Mouse (Mus musculus) small intestine, adult 2 months (tissue): Measurements from ENCODE around the gene Wwox. TPM values are rescaled to one million over a fixed set of nuclear protein-coding genes. Genes with fewer than 3 reads are reported as not detected.

Source experiments
- H3K27ac ChIP-seq: fragments of 200-500 bp; 2 replicates; pipeline ENCODE4 v1.5.1; 2012; ENCODE audit warnings: low read depth, low read length, control low read depth, inconsistent platforms; ENCODE audit not compliant: insufficient read depth
- H3K27me3 ChIP-seq: fragments of 200-500 bp; 2 replicates; pipeline ENCODE4 v1.6.1; 2012; ENCODE audit warnings: mild to moderate bottlenecking, moderate library complexity, low read length, inconsistent platforms; ENCODE audit not compliant: control insufficient read depth, insufficient read depth
- H3K36me3 ChIP-seq: fragments of 200-500 bp; 2 replicates; pipeline ENCODE4 v1.6.1; 2012; ENCODE audit warnings: mild to moderate bottlenecking, low read length, control low read depth, inconsistent platforms; ENCODE audit not compliant: control insufficient read depth, insufficient read depth
- H3K4me1 ChIP-seq: fragments of 200-500 bp; 2 replicates; pipeline ENCODE4 v1.6.1; 2012; ENCODE audit warnings: low read length, inconsistent platforms, mixed read lengths; ENCODE audit not compliant: control insufficient read depth, insufficient read depth, insufficient read length
- H3K4me3 ChIP-seq: fragments of 200-500 bp; 2 replicates; pipeline ENCODE4 v1.5.1; 2012; ENCODE audit warnings: low read depth, mild to moderate bottlenecking, control low read depth, inconsistent platforms, low read length, moderate library complexity
- CTCF ChIP-seq: fragments of 200-500 bp; IDR thresholded peaks from 2 replicates; pipeline ENCODE4 v1.5.1; 2012; ENCODE audit warnings: low read depth, mild to moderate bottlenecking, control low read depth, inconsistent platforms, low read length, moderate library complexity, mixed read lengths; ENCODE audit not compliant: insufficient replicate concordance, insufficient read length; ENCODE audit errors: extremely low read depth
- POLR2A ChIP-seq: fragments of 200-500 bp; IDR thresholded peaks from 2 replicates; pipeline ENCODE4 v1.6.1; 2012; ENCODE audit warnings: low read depth, mild to moderate bottlenecking, control low read depth, inconsistent platforms, low read length, moderate library complexity
- WGBS: fragments of 180-500 bp; shearing (Covaris S2); methylation state at CpG from one replicate; pipeline ENCODE4 v1.1.7; 2018; 5-methylcytosine and 5-hydroxymethylcytosine counted together
- polyA plus RNA-seq: library from polyadenylated mRNA; depleted of rRNA; stranded (reverse); fragments of >200 nt; gene quantifications from 2 replicates; pipeline ENCODE4 v1.2.3, GENCODE M21; 2012

Wwox gene
- polyA plus RNA-seq, 1 experiment = 6.0 TPM

- peaks cover 2% of the 10 kb centered on the region; the same call in 1 of the 2 replicates for H3K4me1 ChIP-seq
- no peak for TF ChIP-seq CTCF
- no peak for TF ChIP-seq POLR2A
- no peak overlapping the region for H3K27ac ChIP-seq
- WGBS = 82% methylated on average over 9 of the region's 9 CpGs
- no peak overlapping the region for H3K4me3 ChIP-seq
- no peaks in the 10 kb centered on the region; the same call in 1 of the 2 replicates for H3K27me3 ChIP-seq
- no peaks in the 10 kb centered on the region for H3K36me3 ChIP-seq
These were observed 707.6 kb downstream of the Wwox start for GRCm38 (mm10) chr8:115147006-115147405.

DNA sequence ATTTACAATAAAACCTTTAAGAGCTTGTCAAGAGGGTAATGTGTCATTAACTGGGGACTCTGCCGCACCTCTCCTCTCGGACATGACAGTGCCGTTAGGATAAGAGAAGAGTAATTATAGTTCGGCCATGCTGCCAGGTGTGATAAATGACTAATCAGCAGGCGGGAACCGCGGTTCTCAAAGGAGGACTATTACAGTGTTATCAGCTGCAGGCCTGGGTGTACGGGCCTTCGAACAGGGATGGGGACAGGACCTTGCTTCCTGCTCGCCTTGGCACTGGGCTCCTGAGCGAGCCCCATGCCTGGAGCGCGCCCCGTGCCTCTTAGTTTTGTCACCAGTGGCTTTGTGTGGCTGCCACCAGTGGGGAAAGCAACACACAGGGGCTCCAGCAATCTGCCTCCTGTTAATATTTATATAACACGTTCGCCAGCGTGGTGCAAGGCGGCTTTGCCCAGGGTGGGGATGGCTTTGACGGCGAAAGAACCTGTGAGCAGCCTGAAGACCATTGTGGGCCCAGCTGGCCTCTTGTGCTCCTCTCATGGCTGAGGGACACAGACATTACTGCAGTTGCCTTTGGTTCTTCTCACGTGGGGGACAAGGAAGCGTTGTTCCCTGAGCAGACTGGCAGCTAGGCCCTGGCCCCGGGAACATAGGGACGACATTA is 711.1 kb downstream of the Wwox start:
- Histone ChIP-seq H3K36me3 (no peaks in the 10 kb centered on the region), H3K27me3 (no peaks in the 10 kb centered on the region; the same call in 1 of the 2 replicates), H3K4me3 (no peak overlapping the region), H3K4me1 (peaks cover 2% of the 10 kb centered on the region; the same call in 1 of the 2 replicates), H3K27ac (no peak overlapping the region)
- WGBS = 35% methylated on average over 24 of the region's 24 CpGs
- no peak for TF ChIP-seq CTCF
- no peak for TF ChIP-seq POLR2A

- no peak for TF ChIP-seq CTCF
- no peak for TF ChIP-seq POLR2A
- Histone ChIP-seq H3K4me3 (no peak overlapping the region), H3K27me3 (no peaks in the 10 kb centered on the region; the same call in 1 of the 2 replicates), H3K4me1 (peaks cover 2% of the 10 kb centered on the region; the same call in 1 of the 2 replicates), H3K27ac (no peak overlapping the region), H3K36me3 (no peaks in the 10 kb centered on the region)
- WGBS = 54% methylated on average over 6 of the region's 6 CpGs
These were observed 712.0 kb downstream of the Wwox start for GRCm38 (mm10) chr8:115151416-115151815.

- TF ChIP-seq POLR2A (no peak), CTCF (no peak)
- H3K36me3 ChIP-seq = no peaks in the 10 kb centered on the region
- H3K4me3 ChIP-seq = no peak overlapping the region
- peaks cover 2% of the 10 kb centered on the region; the same call in 1 of the 2 replicates for H3K4me1 ChIP-seq
- 84% methylated on average over 10 of the region's 10 CpGs for WGBS
- H3K27ac ChIP-seq = no peak overlapping the region
- H3K27me3 ChIP-seq = no peaks in the 10 kb centered on the region; the same call in 1 of the 2 replicates
These were observed 714.6 kb downstream of the Wwox start for GRCm38 (mm10) chr8:115154096-115154495.

- TF ChIP-seq CTCF (no peak), POLR2A (no peak)
- WGBS = 49% methylated on average over 8 of the region's 8 CpGs
These were observed 716.7 kb downstream of the Wwox start for GRCm38 (mm10) chr8:115156142-115156541.

DNA sequence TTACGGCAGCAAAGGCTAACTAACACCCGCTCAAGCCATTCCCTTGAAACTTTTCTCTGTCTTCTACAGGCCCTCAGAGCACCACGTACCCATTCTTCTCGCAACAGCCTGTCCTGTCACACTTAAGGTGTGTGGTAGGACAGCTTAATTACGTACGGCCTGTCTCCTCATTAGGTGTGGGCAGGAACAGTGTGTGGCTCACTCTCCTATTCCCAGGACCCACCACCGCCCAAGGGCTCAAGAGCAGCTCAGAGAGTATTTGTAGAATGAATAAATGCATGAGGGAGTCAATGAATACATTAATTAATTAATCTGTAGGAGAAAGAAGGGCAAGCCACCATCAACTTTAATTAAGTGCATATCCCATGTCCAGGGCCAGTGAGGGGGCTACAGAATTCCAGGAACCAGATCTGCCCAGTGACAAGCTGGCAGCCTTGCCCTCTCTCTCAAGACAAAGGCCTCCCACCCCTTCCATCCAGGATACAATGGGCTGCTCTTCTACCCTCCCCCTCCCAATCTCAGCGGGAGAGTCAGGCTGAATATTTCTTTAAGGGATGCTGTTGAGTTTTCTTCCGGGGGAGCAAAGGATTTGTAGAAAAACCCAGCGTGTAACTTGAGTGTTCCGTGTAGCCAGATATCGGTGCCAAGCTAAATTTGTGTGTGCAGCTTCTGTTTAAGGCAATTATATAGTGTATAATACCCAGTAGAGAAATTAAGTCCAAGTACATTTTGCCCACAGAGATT is 718.7 kb downstream of the Wwox start:
- H3K4me1 ChIP-seq = no peaks in the 10 kb centered on the region
- no peak overlapping the region for H3K4me3 ChIP-seq
- TF ChIP-seq CTCF (no peak), POLR2A (no peak)
- no peaks in the 10 kb centered on the region for H3K36me3 ChIP-seq
- WGBS = 81% methylated on average over 12 of the region's 12 CpGs
- H3K27ac ChIP-seq = no peak overlapping the region
- no peaks in the 10 kb centered on the region for H3K27me3 ChIP-seq

More at GRCm38 (mm10) chr8:115156142-115156541, 716.7 kb downstream of the Wwox start:
- no peaks in the 10 kb centered on the region for H3K27me3 ChIP-seq
- H3K4me3 ChIP-seq = no peak overlapping the region
- H3K27ac ChIP-seq = no peak overlapping the region
- H3K4me1 ChIP-seq = no peaks in the 10 kb centered on the region
- H3K36me3 ChIP-seq = no peaks in the 10 kb centered on the region

- no peak overlapping the region for H3K4me3 ChIP-seq
- H3K36me3 ChIP-seq = no peaks in the 10 kb centered on the region
- no peaks in the 10 kb centered on the region for H3K27me3 ChIP-seq
- H3K27ac ChIP-seq = no peak overlapping the region
- no peaks in the 10 kb centered on the region for H3K4me1 ChIP-seq
- no peak for TF ChIP-seq POLR2A
- no peak for TF ChIP-seq CTCF
- WGBS = 21% methylated on average over 8 of the region's 8 CpGs
These were observed 719.3 kb downstream of the Wwox start for GRCm38 (mm10) chr8:115158721-115159111.
